Mouse (Mus musculus): ENCODE measurements around the gene Gm20388. TPM values are rescaled to one million over a fixed set of nuclear protein-coding genes. Genes with fewer than 3 reads are reported as not detected.

Gm20388 gene
- polyA plus RNA-seq, 1 experiment from 2014 or later = 12.4 TPM

GRCm38 (mm10) chr8:122717869-122718509 is 2807.3 kb downstream of the Gm20388 start:
- no peak overlapping the region for H3K27ac ChIP-seq (ENCODE audit: low read depth, low read length)
- ATAC-seq = no peak
- H3K4me2 ChIP-seq (ENCODE audit: low read length) = no peak overlapping the region
- 89% methylated on average over 10 of the region's 10 CpGs for WGBS
- H3K4me3 ChIP-seq (ENCODE audit: low read length) = no peak overlapping the region
- H3K9ac ChIP-seq (ENCODE audit: low read depth, low read length) = no peak overlapping the region
- H3K27me3 ChIP-seq (replicated peaks; ENCODE audit: control insufficient read depth, insufficient read depth, low read length) = no peaks in the 10 kb centered on the region
- peaks cover 20% of the 10 kb centered on the region for H3K4me1 ChIP-seq (ENCODE audit: control insufficient read depth, insufficient read depth, low read depth, low read length)
- no peaks in the 10 kb centered on the region for H3K9me3 ChIP-seq (ENCODE audit: control insufficient read depth, low read length)
- no peaks in the 10 kb centered on the region for H3K36me3 ChIP-seq (ENCODE audit: control insufficient read depth, insufficient read depth, low read length)

- H3K36me3 ChIP-seq (ENCODE audit: control insufficient read depth, insufficient read depth, low read length) = no peaks in the 10 kb centered on the region
- H3K27ac ChIP-seq (ENCODE audit: low read depth, low read length) = no peak overlapping the region
- ATAC-seq = no peak
- no peaks in the 10 kb centered on the region for H3K27me3 ChIP-seq (replicated peaks; ENCODE audit: control insufficient read depth, insufficient read depth, low read length)
- no peak overlapping the region for H3K9ac ChIP-seq (ENCODE audit: low read depth, low read length)
- no peak overlapping the region for H3K4me3 ChIP-seq (ENCODE audit: low read length)
- H3K4me1 ChIP-seq (ENCODE audit: control insufficient read depth, insufficient read depth, low read depth, low read length) = peaks cover 20% of the 10 kb centered on the region
- H3K4me2 ChIP-seq (ENCODE audit: low read length) = no peak overlapping the region
- no peaks in the 10 kb centered on the region for H3K9me3 ChIP-seq (ENCODE audit: control insufficient read depth, low read length)
- WGBS = 81% methylated on average over 14 of the region's 14 CpGs
Measured at GRCm38 (mm10) chr8:122718711-122719499, 2808.3 kb downstream of the Gm20388 start.

- WGBS = 34% methylated on average over 7 of the region's 7 CpGs
- H3K4me3 ChIP-seq (ENCODE audit: low read length) = no peak overlapping the region
- H3K27ac ChIP-seq (ENCODE audit: low read depth, low read length) = peak overlapping the region; percentile 78
- no peaks in the 10 kb centered on the region for H3K9me3 ChIP-seq (ENCODE audit: control insufficient read depth, low read length)
- H3K4me1 ChIP-seq (ENCODE audit: control insufficient read depth, insufficient read depth, low read depth, low read length) = peaks cover 20% of the 10 kb centered on the region
- no peaks in the 10 kb centered on the region for H3K27me3 ChIP-seq (replicated peaks; ENCODE audit: control insufficient read depth, insufficient read depth, low read length)
- H3K4me2 ChIP-seq (ENCODE audit: low read length) = no peak overlapping the region
- peak overlapping the region; percentile 37; the same call in 1 of the 2 replicates for H3K9ac ChIP-seq (ENCODE audit: low read depth, low read length)
- H3K36me3 ChIP-seq (ENCODE audit: control insufficient read depth, insufficient read depth, low read length) = no peaks in the 10 kb centered on the region
- ATAC-seq = 0 out of 2 replicates have a peak, but pooled peaks have one; percentile 9
Measured at GRCm38 (mm10) chr8:122719500-122720065, 2808.9 kb downstream of the Gm20388 start.

- Histone ChIP-seq H3K4me1 (ENCODE audit: control insufficient read depth, insufficient read depth, low read depth, low read length) (peaks cover 20% of the 10 kb centered on the region), H3K27me3 (replicated peaks; ENCODE audit: control insufficient read depth, insufficient read depth, low read length) (no peaks in the 10 kb centered on the region), H3K4me2 (ENCODE audit: low read length) (peak overlapping the region; percentile 45), H3K9me3 (ENCODE audit: control insufficient read depth, low read length) (no peaks in the 10 kb centered on the region), H3K4me3 (ENCODE audit: low read length) (no peak overlapping the region), H3K9ac (ENCODE audit: low read depth, low read length) (peak overlapping the region; percentile 37; the same call in 1 of the 2 replicates), H3K36me3 (ENCODE audit: control insufficient read depth, insufficient read depth, low read length) (no peaks in the 10 kb centered on the region), H3K27ac (ENCODE audit: low read depth, low read length) (peak overlapping the region; percentile 78)
- WGBS = 11% methylated on average over 25 of the region's 25 CpGs
- ATAC-seq = peak; percentile 71
Measured at GRCm38 (mm10) chr8:122720070-122720729, 2809.6 kb downstream of the Gm20388 start.

DNA sequence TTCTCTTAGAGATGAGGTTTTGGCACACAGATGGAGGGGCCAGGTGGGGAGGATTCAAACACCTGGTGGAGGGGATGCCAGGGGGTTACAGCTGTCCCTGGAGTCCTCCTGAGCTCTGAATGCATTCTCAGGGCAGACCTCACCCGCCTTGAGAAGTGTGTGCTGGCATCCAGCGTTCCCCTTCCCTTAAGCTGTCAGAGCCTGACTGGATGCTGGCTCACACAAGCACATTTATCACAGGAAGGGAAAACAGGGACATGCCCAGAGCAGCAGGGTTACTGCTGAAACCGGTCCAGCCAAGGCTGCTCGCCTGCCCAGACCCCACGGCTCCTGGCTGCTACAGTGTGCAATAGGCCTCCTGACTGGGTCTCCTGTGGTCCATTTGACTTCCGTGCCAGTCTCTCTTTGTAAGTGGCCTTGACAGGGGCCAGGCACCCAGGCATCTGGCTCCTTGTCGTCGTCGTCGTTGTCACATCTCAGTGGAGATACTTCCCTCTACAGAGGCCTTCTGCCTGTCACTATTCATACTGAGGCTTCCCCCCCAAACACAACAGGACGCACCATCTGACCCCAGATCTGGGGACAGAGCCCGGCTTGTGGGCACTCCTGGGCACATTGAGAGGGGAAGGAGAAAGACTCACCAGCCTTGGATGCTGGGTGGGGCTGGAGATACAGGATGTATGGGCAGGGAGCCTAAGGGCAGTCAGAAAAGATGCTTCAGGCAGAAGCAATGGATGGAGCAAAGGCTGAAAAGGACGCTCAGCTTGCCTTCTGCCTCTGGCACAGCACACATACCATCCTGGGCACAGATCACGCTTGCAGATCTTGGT is 2810.4 kb downstream of the Gm20388 start:
- WGBS = 33% methylated on average over 14 of the region's 14 CpGs
- no peak overlapping the region for H3K4me3 ChIP-seq (ENCODE audit: low read length)
- peak overlapping the region; percentile 45; the same call in 1 of the 2 replicates for H3K4me2 ChIP-seq (ENCODE audit: low read length)
- H3K9ac ChIP-seq (ENCODE audit: low read depth, low read length) = peak overlapping the region; percentile 37
- no peaks in the 10 kb centered on the region for H3K27me3 ChIP-seq (replicated peaks; ENCODE audit: control insufficient read depth, insufficient read depth, low read length)
- H3K9me3 ChIP-seq (ENCODE audit: control insufficient read depth, low read length) = no peaks in the 10 kb centered on the region
- peak; percentile 75 for ATAC-seq
- H3K36me3 ChIP-seq (ENCODE audit: control insufficient read depth, insufficient read depth, low read length) = no peaks in the 10 kb centered on the region
- peaks cover 20% of the 10 kb centered on the region for H3K4me1 ChIP-seq (ENCODE audit: control insufficient read depth, insufficient read depth, low read depth, low read length)
- H3K27ac ChIP-seq (ENCODE audit: low read depth, low read length) = peak overlapping the region; percentile 78

DNA sequence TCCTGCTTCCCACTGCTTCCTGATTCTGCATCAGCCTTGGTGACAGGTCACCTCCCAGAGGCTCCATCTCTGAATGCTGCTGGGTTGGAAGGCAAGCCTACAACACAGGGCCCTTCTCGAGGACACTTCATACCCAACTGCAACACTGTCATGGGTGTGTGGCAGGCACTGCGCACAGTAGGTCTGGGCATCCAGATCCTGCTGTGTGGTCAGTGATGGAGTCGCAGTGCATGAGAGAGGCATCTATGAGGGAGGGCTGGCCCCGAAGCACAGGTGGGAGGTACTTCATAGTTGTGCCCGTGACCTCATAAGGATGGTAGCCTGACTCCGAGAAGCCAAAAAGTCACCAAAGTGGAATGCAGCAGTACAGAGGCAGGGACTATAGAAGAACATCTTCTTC is 2814.5 kb downstream of the Gm20388 start:
- Histone ChIP-seq H3K4me3 (ENCODE audit: low read length) (no peak overlapping the region), H3K36me3 (ENCODE audit: control insufficient read depth, insufficient read depth, low read length) (no peaks in the 10 kb centered on the region), H3K4me1 (ENCODE audit: control insufficient read depth, insufficient read depth, low read depth, low read length) (peaks cover 13% of the 10 kb centered on the region), H3K9me3 (ENCODE audit: control insufficient read depth, low read length) (no peaks in the 10 kb centered on the region), H3K9ac (ENCODE audit: low read depth, low read length) (no peak overlapping the region), H3K27me3 (replicated peaks; ENCODE audit: control insufficient read depth, insufficient read depth, low read length) (no peaks in the 10 kb centered on the region), H3K4me2 (ENCODE audit: low read length) (no peak overlapping the region), H3K27ac (ENCODE audit: low read depth, low read length) (no peak overlapping the region)
- no peak for ATAC-seq
- WGBS = 92% methylated on average over 6 of the region's 6 CpGs

DNA sequence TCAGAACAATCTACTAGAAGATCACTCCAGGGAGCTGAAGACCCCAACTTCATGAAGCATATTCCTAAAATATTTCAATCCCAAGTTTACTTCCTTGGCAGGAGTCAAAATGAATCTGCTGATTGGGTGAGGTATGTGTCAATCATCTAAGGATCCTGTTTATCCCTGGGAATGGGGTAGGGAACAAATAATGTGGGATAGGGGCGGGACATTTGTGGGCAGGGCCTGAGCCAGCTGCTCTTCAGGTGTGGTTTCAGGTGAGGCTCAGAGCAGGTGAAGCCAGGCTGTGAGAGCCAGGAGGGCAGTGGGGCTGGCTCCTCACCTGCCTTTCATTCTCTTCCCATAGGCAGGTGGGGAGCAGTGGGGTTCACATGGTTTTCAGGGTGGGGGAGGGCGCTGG is 2816.1 kb downstream of the Gm20388 start:
- Histone ChIP-seq H3K9me3 (ENCODE audit: control insufficient read depth, low read length) (no peaks in the 10 kb centered on the region), H3K27me3 (replicated peaks; ENCODE audit: control insufficient read depth, insufficient read depth, low read length) (no peaks in the 10 kb centered on the region), H3K4me1 (ENCODE audit: control insufficient read depth, insufficient read depth, low read depth, low read length) (no peaks in the 10 kb centered on the region), H3K9ac (ENCODE audit: low read depth, low read length) (no peak overlapping the region), H3K27ac (ENCODE audit: low read depth, low read length) (no peak overlapping the region), H3K4me2 (ENCODE audit: low read length) (no peak overlapping the region), H3K4me3 (ENCODE audit: low read length) (no peak overlapping the region), H3K36me3 (ENCODE audit: control insufficient read depth, insufficient read depth, low read length) (no peaks in the 10 kb centered on the region)
- no peak for ATAC-seq
- whole genome bisulfite sequencing = 64% methylated on average over 2 of the region's 2 CpGs

DNA sequence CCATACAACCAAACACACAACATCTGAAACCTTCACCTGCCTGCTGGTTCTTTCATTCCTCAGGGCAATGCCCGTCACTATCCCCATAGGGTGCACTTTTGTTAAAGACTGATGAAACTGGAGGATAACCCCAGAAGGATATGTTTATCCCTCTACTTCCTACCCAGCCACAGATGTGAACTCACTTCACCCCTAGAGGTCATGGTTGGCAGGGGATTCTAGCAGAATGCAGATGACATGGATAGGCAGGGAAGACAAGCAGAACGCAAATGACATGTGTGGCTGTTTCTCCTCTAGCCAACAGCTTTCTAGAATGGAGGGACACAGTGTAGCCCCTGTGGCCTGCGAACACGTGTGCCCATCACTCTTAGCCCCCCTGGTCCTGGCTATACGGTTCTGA is 2816.8 kb downstream of the Gm20388 start:
- Histone ChIP-seq H3K4me3 (ENCODE audit: low read length) (no peak overlapping the region), H3K36me3 (ENCODE audit: control insufficient read depth, insufficient read depth, low read length) (no peaks in the 10 kb centered on the region), H3K4me1 (ENCODE audit: control insufficient read depth, insufficient read depth, low read depth, low read length) (no peaks in the 10 kb centered on the region), H3K4me2 (ENCODE audit: low read length) (no peak overlapping the region), H3K9me3 (ENCODE audit: control insufficient read depth, low read length) (no peaks in the 10 kb centered on the region), H3K27me3 (replicated peaks; ENCODE audit: control insufficient read depth, insufficient read depth, low read length) (no peaks in the 10 kb centered on the region), H3K9ac (ENCODE audit: low read depth, low read length) (no peak overlapping the region), H3K27ac (ENCODE audit: low read depth, low read length) (no peak overlapping the region)
- 56% methylated on average over 5 of the region's 5 CpGs for WGBS
- ATAC-seq = no peak
